Mouse (Mus musculus) C2C12 (cell line): ENCODE data around the gene Olfr1357. TPM values are rescaled to one million over a fixed set of nuclear protein-coding genes. Genes with fewer than 3 reads are reported as not detected.
A peak's percentile ranks its signal among the peaks of the same experiment; 100 is the strongest.

Source experiments
- H3K27me3 ChIP-seq: one replicate; pipeline ENCODE4 v1.6.1; 2011; ENCODE audit not compliant: control insufficient read depth, insufficient read depth, insufficient read length
- H3K36me3 ChIP-seq: one replicate; pipeline ENCODE4 v1.6.1; 2011; ENCODE audit not compliant: control insufficient read depth, insufficient read depth
- H3K4me3 ChIP-seq: one replicate; pipeline ENCODE4 v1.5.1; 2011; ENCODE audit warnings: mild to moderate bottlenecking, control low read depth; ENCODE audit not compliant: poor library complexity, insufficient read depth, severe bottlenecking
- H3K79me2 ChIP-seq: one replicate; pipeline ENCODE4 v1.6.1; 2011; ENCODE audit not compliant: control insufficient read depth, insufficient read depth
- H3K79me3 ChIP-seq: one replicate; pipeline ENCODE4 v1.6.1; 2011; ENCODE audit warnings: low read depth, control low read depth
- H3ac ChIP-seq: one replicate; pipeline ENCODE3; 2011; ENCODE audit warnings: low read depth; ENCODE audit not compliant: control insufficient read depth, insufficient read length
- CEBPB ChIP-seq: IDR thresholded peaks from one replicate; pipeline ENCODE4 v1.6.1; 2011; ENCODE audit warnings: low read depth, mild to moderate bottlenecking, control low read depth, moderate library complexity
- CTCF ChIP-seq: IDR thresholded peaks from one replicate; pipeline ENCODE4 v1.5.1; 2011; ENCODE audit not compliant: control insufficient read depth, insufficient read depth, insufficient read length
- FOSL1 ChIP-seq: IDR thresholded peaks from one replicate; pipeline ENCODE4 v1.8.0; 2011; ENCODE audit warnings: mild to moderate bottlenecking, low read length; ENCODE audit not compliant: poor library complexity, insufficient read depth, severe bottlenecking
- MAX ChIP-seq: IDR thresholded peaks from one replicate; pipeline ENCODE4 v1.6.1; 2011; ENCODE audit warnings: mild to moderate bottlenecking, control low read depth
- MYOD1 ChIP-seq: IDR thresholded peaks from one replicate; pipeline ENCODE4 v1.6.1; 2011; ENCODE audit warnings: low read depth; ENCODE audit not compliant: control insufficient read depth, insufficient read length
- MYOG ChIP-seq: IDR thresholded peaks from one replicate; pipeline ENCODE4 v1.6.1; 2011; ENCODE audit not compliant: control insufficient read depth, insufficient read length; ENCODE audit errors: extremely low read depth
- USF1 ChIP-seq: IDR thresholded peaks from one replicate; pipeline ENCODE4 v1.6.1; 2011; ENCODE audit warnings: low read depth, mild to moderate bottlenecking, control low read depth, moderate library complexity
- polyA plus RNA-seq: library from polyadenylated mRNA; unstranded; fragments of >200 nt; fragmentation: generic; extraction: Trizol; gene quantifications from one replicate; pipeline ENCODE4 v1.2.1, GENCODE M21; 2012; ENCODE audit warnings: missing spikeins

Olfr1357 gene
- polyA plus RNA-seq, 1 experiment, result not detected

DNA sequence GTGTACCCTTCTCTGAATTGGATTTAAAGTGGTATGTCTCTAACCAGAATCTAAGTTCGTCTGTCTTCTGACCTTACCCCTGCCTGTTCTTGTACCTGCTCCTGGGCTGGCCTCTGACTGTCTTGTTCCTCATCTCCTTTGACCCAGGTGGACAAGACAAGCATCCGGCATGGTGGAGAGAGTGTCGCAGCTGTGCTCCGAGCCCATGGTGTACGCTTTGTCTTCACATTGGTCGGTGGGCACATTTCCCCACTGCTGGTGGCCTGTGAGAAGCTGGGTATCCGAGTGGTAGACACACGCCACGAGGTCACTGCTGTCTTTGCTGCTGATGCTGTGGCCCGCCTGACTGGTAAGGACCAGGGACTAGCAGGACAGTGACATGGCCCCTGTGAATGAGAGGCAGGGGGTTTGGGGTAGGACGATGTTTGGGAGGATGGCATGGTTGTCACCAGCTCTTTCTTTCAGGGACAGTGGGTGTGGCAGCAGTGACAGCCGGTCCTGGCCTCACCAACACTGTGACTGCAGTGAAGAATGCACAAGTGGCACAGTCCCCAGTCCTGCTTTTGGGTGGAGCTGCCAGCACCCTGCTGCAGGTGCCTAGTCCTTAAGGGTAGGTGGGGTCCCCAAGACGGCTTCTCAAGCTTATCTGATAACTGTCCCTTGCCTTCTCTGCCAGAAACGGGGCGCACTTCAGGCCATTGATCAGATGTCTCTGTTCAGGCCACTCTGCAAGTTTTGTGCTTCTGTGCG, 41.3 kb downstream of the Olfr1357 start:
- H3K27me3 ChIP-seq, result no peaks in the 10 kb centered on the region
- H3K36me3 ChIP-seq, result peaks cover 16% of the 10 kb centered on the region
- H3K79me3 ChIP-seq, result no peaks in the 10 kb centered on the region
- TF ChIP-seq CTCF, result no peak
- no peak for TF ChIP-seq FOSL1
- TF ChIP-seq MYOD1, result no peak
- TF ChIP-seq MYOG, result no peak
- no peak for TF ChIP-seq MAX
- no peak for TF ChIP-seq CEBPB
- no peak for TF ChIP-seq USF1
- no peak overlapping the region for H3ac ChIP-seq
- no peaks in the 10 kb centered on the region for H3K79me2 ChIP-seq
- no peak overlapping the region for H3K4me3 ChIP-seq

DNA sequence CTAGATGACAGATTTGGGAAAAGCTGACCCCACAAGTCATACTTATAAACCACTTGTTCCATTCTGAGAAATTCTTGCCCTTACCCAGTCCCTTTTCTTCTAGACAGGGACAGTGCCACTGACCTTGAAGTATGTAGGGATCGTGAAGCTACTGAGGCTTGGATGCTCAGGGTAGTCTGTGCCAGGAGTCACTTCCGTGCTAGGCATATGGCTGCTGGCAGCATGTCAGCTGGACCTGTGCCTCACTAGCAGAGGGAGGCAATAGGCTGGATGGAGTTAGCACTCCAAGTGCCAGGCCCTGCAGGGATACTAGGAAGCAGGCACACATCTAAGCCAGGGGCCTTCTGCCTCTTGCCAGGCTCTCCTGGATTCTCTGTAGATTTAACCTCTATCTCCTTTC, 42.2 kb downstream of the Olfr1357 start:
- H3K27me3 ChIP-seq, result no peaks in the 10 kb centered on the region
- H3K36me3 ChIP-seq, result peaks cover 13% of the 10 kb centered on the region
- H3ac ChIP-seq, result peak overlapping the region; percentile 52
- H3K4me3 ChIP-seq, result peak overlapping the region; percentile 64
- no peak for TF ChIP-seq USF1
- TF ChIP-seq MAX, result no peak
- H3K79me2 ChIP-seq, result no peaks in the 10 kb centered on the region
- no peaks in the 10 kb centered on the region for H3K79me3 ChIP-seq

GRCm38 (mm10) chr10:78575105-78575632, 42.7 kb downstream of the Olfr1357 start:
- Histone ChIP-seq H3K79me3 (no peaks in the 10 kb centered on the region), H3K4me3 (peak overlapping the region; percentile 64), H3ac (peak overlapping the region; percentile 64), H3K79me2 (no peaks in the 10 kb centered on the region), H3K36me3 (peaks cover 11% of the 10 kb centered on the region), H3K27me3 (no peaks in the 10 kb centered on the region)
- no peak for TF ChIP-seq MYOD1
- no peak for TF ChIP-seq FOSL1
- no peak for TF ChIP-seq USF1
- TF ChIP-seq CEBPB, result no peak
- no peak for TF ChIP-seq MAX
- no peak for TF ChIP-seq MYOG
- TF ChIP-seq CTCF, result no peak

- Histone ChIP-seq H3K36me3 (peaks cover 5% of the 10 kb centered on the region), H3K79me2 (no peaks in the 10 kb centered on the region), H3ac (peak within 1 kb of the TSS; percentile 79), H3K27me3 (no peaks in the 10 kb centered on the region), H3K79me3 (no peaks in the 10 kb centered on the region), H3K4me3 (peak within 1 kb of the TSS; percentile 64)
- TF ChIP-seq USF1 (peak; percentile 99), FOSL1 (no peak), MAX (peak; percentile 63)
Observed at GRCm38 (mm10) chr10:78574250-78575104, 43.4 kb downstream of the Olfr1357 start, which contains the start of gene Ilvbl. Gene Ilvbl (plus strand): TSS chr10:78574346.

DNA sequence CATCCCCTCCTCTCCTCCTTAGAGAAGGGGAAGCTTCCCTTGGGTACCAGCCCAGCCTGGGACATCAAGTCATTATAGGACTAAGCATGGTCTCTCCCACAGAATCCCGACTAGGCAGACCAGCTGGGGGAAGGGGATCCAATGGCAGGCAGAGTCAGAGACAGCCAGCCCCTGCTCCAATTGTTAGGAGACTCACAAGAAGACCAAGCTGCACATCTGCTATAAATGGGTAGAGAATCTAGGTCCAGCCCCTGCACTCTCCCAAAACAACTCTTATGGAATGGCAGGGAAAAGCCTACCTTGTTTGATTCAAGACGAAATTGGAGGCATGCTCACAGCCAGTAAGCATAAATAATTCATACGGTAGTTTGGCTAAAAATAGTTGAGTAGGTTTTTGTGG, 44.6 kb downstream of the Olfr1357 start:
- Histone ChIP-seq H3ac (no peak overlapping the region), H3K36me3 (peaks cover 5% of the 10 kb centered on the region), H3K79me3 (no peaks in the 10 kb centered on the region), H3K27me3 (no peaks in the 10 kb centered on the region), H3K79me2 (no peaks in the 10 kb centered on the region), H3K4me3 (no peak overlapping the region)
- no peak for TF ChIP-seq FOSL1
- TF ChIP-seq USF1, result no peak
- TF ChIP-seq CTCF, result no peak
- no peak for TF ChIP-seq MYOG
- no peak for TF ChIP-seq MYOD1
- no peak for TF ChIP-seq MAX
- no peak for TF ChIP-seq CEBPB

DNA sequence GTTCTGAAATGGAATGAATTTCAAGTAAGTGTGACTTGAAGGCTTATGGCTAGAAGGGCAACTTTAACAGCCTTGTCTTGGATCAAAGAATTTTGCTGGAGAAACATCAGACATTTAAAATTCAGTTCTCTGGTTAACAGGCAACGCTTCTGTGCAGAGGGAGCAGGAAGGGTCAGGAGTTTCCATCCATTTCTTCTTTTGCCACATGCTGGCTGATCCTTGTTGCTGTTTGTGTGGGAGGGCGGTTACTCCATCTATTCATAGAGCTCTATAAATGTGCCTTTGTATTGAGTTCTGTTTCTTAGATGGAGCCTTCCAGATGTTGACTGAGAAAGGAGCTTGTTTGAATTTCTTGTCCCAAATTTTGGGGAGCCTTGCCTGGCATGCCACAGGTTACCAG, 47.0 kb downstream of the Olfr1357 start:
- Histone ChIP-seq H3K27me3 (no peaks in the 10 kb centered on the region), H3K36me3 (no peaks in the 10 kb centered on the region), H3K79me2 (no peaks in the 10 kb centered on the region), H3K79me3 (no peaks in the 10 kb centered on the region), H3ac (no peak overlapping the region), H3K4me3 (no peak overlapping the region)
- TF ChIP-seq USF1, result no peak
- no peak for TF ChIP-seq FOSL1
- no peak for TF ChIP-seq MYOG
- no peak for TF ChIP-seq CTCF
- TF ChIP-seq CEBPB, result no peak
- TF ChIP-seq MYOD1, result no peak
- no peak for TF ChIP-seq MAX
